Comparison of ENCODE assay signal across 1 mouse cellular context in the genomic region with DNA sequence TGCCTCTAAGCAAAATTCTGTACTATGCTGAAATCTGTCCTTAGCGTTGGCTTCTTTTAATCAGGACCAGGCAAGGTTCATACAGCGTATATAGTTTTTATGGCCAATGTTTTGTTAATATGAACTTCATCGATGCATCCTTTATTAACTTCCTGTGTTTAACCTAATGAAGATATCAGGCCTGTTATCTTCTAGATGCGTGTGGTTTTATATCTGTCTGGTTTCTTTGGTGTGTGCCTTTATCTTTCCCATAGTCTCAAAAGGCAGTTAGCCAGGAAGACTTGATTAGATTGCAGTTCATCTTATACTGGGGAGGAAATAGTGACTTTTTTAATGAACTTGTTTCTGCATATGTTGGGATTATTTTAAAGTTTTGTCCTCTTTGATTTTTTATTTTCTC.
TF ChIP-seq lines count a peak whose summit lies in the region.

No protein-coding gene starts in this region.

TF ChIP-seq in MEL, 35 proteins besides CTCF, POLR2A, EP300 and RAD21 (continued from another document):
- peak; percentile 31; the same call in 1 of the 2 replicates for TF ChIP-seq ELF1 (IDR thresholded peaks at IDR 0.05; ENCODE audit: low read depth, low read length)
- TF ChIP-seq TAL1 (IDR thresholded peaks at IDR 0.05; ENCODE audit: low read length), result no peak
- TF ChIP-seq BHLHE40 (IDR thresholded peaks at IDR 0.05; ENCODE audit: borderline replicate concordance, low read depth, low read length), result peak; percentile 58; the same call in 1 of the 2 replicates
- TF ChIP-seq E2F4 (IDR thresholded peaks at IDR 0.05; ENCODE audit: borderline replicate concordance, low read depth, low read length), result no peak
- peak; percentile 92 for TF ChIP-seq RCOR1 (IDR thresholded peaks at IDR 0.05; ENCODE audit: low read depth, low read length)
- peak; percentile 88 for TF ChIP-seq SIN3A (IDR thresholded peaks at IDR 0.05; ENCODE audit: low read length)
- TF ChIP-seq NRF1 (IDR thresholded peaks at IDR 0.05; ENCODE audit: insufficient read depth, low read depth, low read length, poor library complexity, severe bottlenecking), result no peak
- TF ChIP-seq GATA1 (IDR thresholded peaks at IDR 0.05; ENCODE audit: low read depth, low read length), result peak; percentile 99
- TF ChIP-seq TBP (IDR thresholded peaks at IDR 0.05; ENCODE audit: low read depth, low read length), result no peak
- TF ChIP-seq SMC3 (IDR thresholded peaks at IDR 0.05; ENCODE audit: low read depth, low read length), result no peak
- no peak for TF ChIP-seq UBTF (IDR thresholded peaks at IDR 0.05; ENCODE audit: borderline replicate concordance, insufficient read depth, low read depth, low read length)
- TF ChIP-seq MAX (IDR thresholded peaks at IDR 0.05; ENCODE audit: low read length), result no peak
- TF ChIP-seq ETS1 (IDR thresholded peaks at IDR 0.05; ENCODE audit: low read depth, low read length), result peak; percentile 95
- TF ChIP-seq ZMIZ1 (IDR thresholded peaks at IDR 0.05; ENCODE audit: low read depth, low read length), result no peak
